8 mouse cellular contexts compared by ENCODE assay signal in genomic region chr1:166153351-166154120, GRCm38 (mm10). TPM values are rescaled to one million over a fixed set of nuclear protein-coding genes. Genes with fewer than 3 reads are reported as not detected.
DNase-seq lines count a peak whose midpoint lies in the region; ATAC-seq and TF ChIP-seq lines count a peak whose summit lies in the region.

No protein-coding gene starts in this region.

- TF ChIP-seq CTCF in hindbrain, postnatal 0 days (IDR thresholded peaks at IDR 0.05; ENCODE audit: low read depth) = peak; percentile 98

- H3K4me3 ChIP-seq in hindbrain, postnatal 0 days (ENCODE audit: low read length) = no peak overlapping the region

- no peaks in the 10 kb centered on the region for H3K36me3 ChIP-seq in hindbrain, postnatal 0 days (ENCODE audit: insufficient read depth, low read length)

- H3K27me3 ChIP-seq in hindbrain, postnatal 0 days (ENCODE audit: insufficient read depth, low read length) = peaks cover 10% of the 10 kb centered on the region; the same call in 1 of the 2 replicates

- H3K27ac ChIP-seq in hindbrain, postnatal 0 days = no peak overlapping the region

- H3K4me1 ChIP-seq in hindbrain, postnatal 0 days (ENCODE audit: insufficient read depth, low read length) = no peaks in the 10 kb centered on the region

- 0 out of 2 replicates have a peak overlapping the region, but pooled peaks have one; percentile 19 for H3K4me2 ChIP-seq in hindbrain, postnatal 0 days (ENCODE audit: low read depth, low read length)

- no peak overlapping the region for H3K9ac ChIP-seq in hindbrain, postnatal 0 days (replicated peaks; ENCODE audit: low read length)

- WGBS in hindbrain, postnatal 0 days = 11% methylated on average over 18 of the region's 18 CpGs

- H3K9me3 ChIP-seq in hindbrain, postnatal 0 days (ENCODE audit: low read length) = no peaks in the 10 kb centered on the region

- peak; percentile 90 for DNase-seq in R1 (ENCODE audit: low read depth, low spot score)
- DNase-seq in cerebellum, postnatal 10 days = peak; percentile 96 to 99
- peak; percentile 83 to 90 for DNase-seq in frontal cortex, postnatal 25 days (ENCODE audit: low spot score in 2 of 2)
- peak; percentile 94 for DNase-seq in hindbrain, postnatal 0 days (ENCODE audit: low spot score)
- DNase-seq in left cerebral cortex, adult 9 months (ENCODE audit: low spot score in 2 of 2) = peak; percentile 57 to 93
- DNase-seq in mesoderm, embryonic 11.5 days (ENCODE audit: low read depth, low spot score) = peak; percentile 87
- DNase-seq in right cerebral cortex, postnatal 25 days = peak; percentile 79
- DNase-seq in urinary bladder, postnatal 36 days (ENCODE audit: low spot score in 2 of 2) = peak; percentile 82 to 83

- ATAC-seq in hindbrain, postnatal 0 days = peak; percentile 42; the same call in 1 of the 2 replicates

RNA-seq across cellular contexts. Expression of gene Gpa33, which starts 23.5 kb away (rescaled TPM):
- not detected in 2 replicates for total RNA-seq in hindbrain, postnatal 0 days (2014; rRNA removed)
- 0.06 and 0.09 TPM in 2 replicates for polyA plus RNA-seq in hindbrain, postnatal 0 days (2015; fragmentation: Nextera tagmentation; extraction: Ambion mirVana)

RNA-seq across cellular contexts. Expression of gene Dusp27, which starts 25.8 kb away (rescaled TPM):
- total RNA-seq in hindbrain, postnatal 0 days (2014; rRNA removed) = 0.36 and 0.58 TPM in 2 replicates
- 0.64 and 1.0 TPM in 2 replicates for polyA plus RNA-seq in hindbrain, postnatal 0 days (2015; fragmentation: Nextera tagmentation; extraction: Ambion mirVana)
